Mouse (Mus musculus) midbrain, embryonic 15.5 days (tissue): ENCODE measurements around the gene Grk2. TPM values are rescaled to one million over a fixed set of nuclear protein-coding genes. Genes with fewer than 3 reads are reported as not detected.
"Not testable (repeated sequence)": the region's sequence is repeated elsewhere in the genome, so short reads cannot be mapped to it uniquely, and the experiment has no call there.

Source experiments
- ATAC-seq: fragments of 200-750 bp; cut with Nextera tagmentation; replicated peaks from 2 replicates; pipeline ENCODE4 v1.8.0; 2017; ENCODE audit warnings: moderate TSS enrichment
- H3K27ac ChIP-seq: fragments of 300-500 bp; sonication (generic); 2 replicates; pipeline ENCODE4 v1.5.1; 2015; ENCODE audit warnings: mild to moderate bottlenecking, inconsistent platforms
- H3K27me3 ChIP-seq: fragments of 300-500 bp; sonication (generic); replicated peaks from 2 replicates; pipeline ENCODE4 v1.6.1; 2015; ENCODE audit warnings: inconsistent platforms
- H3K36me3 ChIP-seq: fragments of 300-500 bp; sonication (generic); replicated peaks from 2 replicates; pipeline ENCODE4 v1.6.1; 2015; ENCODE audit warnings: inconsistent platforms
- H3K4me1 ChIP-seq: fragments of 300-500 bp; sonication (generic); 2 replicates; pipeline ENCODE4 v1.6.1; 2015; ENCODE audit warnings: inconsistent platforms
- H3K4me2 ChIP-seq: fragments of 300-500 bp; sonication (generic); 2 replicates; pipeline ENCODE4 v1.6.1; 2015; ENCODE audit warnings: inconsistent platforms, mild to moderate bottlenecking, moderate library complexity
- H3K4me3 ChIP-seq: fragments of 300-500 bp; sonication (generic); 2 replicates; pipeline ENCODE4 v1.5.1; 2015; ENCODE audit warnings: mild to moderate bottlenecking, inconsistent platforms
- H3K9ac ChIP-seq: fragments of 300-500 bp; sonication (generic); 2 replicates; pipeline ENCODE4 v1.6.1; 2015; ENCODE audit warnings: mild to moderate bottlenecking, inconsistent platforms
- H3K9me3 ChIP-seq: fragments of 300-500 bp; sonication (generic); 2 replicates; pipeline ENCODE4 v1.6.1; 2016; ENCODE audit warnings: inconsistent platforms
- WGBS: fragments of 180-500 bp; shearing (Covaris S2); methylation state at CpG from one replicate; pipeline ENCODE4 v1.1.7; 2015; ENCODE audit warnings: mixed read lengths; 5-methylcytosine and 5-hydroxymethylcytosine counted together
- polyA plus RNA-seq: library from polyadenylated mRNA; unstranded; fragments of >200 nt; fragmentation: Nextera tagmentation; extraction: Ambion mirVana; gene quantifications from 2 replicates; pipeline ENCODE4 v1.2.1, GENCODE M21; 2015

Gene Grk2
- polyA plus RNA-seq, 1 experiment from 2014 or later: 28.2 TPM

DNA sequence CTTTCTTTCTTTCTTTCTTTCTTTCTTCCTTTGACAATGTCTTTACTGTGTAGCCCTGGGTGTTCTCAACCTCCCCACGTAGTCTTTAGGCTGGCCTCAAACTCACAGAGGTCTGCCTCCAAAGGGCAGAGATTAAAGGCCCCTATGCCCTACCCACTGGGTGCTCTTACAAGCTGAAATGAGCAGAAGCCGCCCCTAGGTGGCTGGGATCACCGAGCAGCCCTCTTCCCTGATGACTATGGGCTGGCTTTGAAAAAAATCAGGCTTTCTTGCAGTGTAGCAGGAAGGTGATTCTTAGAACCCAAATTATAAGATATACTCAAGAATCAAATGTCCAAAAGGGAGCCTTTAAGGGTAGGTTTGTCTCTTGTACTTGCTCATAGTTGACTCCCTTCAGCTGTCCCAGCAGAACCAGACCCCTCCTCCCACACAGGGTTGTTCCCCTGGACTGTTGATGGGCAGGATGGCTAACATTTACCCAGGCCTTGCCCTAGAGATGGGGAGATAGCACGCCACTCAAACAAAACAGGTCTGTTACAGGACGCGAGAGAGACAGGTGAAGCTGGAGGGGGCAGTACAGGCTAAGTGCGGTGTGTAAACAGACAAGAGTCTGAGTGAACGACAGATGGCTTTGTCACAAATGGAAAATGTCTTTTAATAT, 44.9 kb downstream of the Grk2 start:
- no peak overlapping the region for H3K4me3 ChIP-seq
- WGBS: 60% methylated on average over 8 of the region's 8 CpGs
- H3K27ac ChIP-seq: no peak overlapping the region
- no peak overlapping the region for H3K4me2 ChIP-seq
- H3K9ac ChIP-seq: no peak overlapping the region
- H3K4me1 ChIP-seq: peaks cover 15% of the 10 kb centered on the region
- no peaks in the 10 kb centered on the region for H3K36me3 ChIP-seq
- no peaks in the 10 kb centered on the region for H3K9me3 ChIP-seq
- no peak for ATAC-seq
- no peaks in the 10 kb centered on the region for H3K27me3 ChIP-seq

DNA sequence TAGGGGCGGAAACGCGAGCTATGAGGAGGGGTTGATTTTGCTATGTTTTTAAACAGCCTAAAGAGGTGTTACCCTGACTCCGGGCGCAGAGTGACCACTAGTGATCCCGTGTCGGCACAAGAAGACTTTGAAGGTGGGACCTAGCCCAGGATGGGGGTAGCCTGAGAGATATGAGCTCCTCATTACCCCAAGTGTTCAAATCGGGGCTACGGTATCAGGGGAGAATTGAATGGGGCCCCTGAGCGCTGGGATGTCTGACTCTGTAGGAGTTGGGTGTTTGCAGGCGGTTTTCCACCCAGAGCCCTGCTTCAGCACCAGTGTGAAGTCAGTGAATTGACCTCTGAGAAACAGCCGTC, 48.1 kb downstream of the Grk2 start:
- H3K9ac ChIP-seq: peak overlapping the region; percentile 41
- no peaks in the 10 kb centered on the region for H3K9me3 ChIP-seq
- no peaks in the 10 kb centered on the region for H3K27me3 ChIP-seq
- H3K36me3 ChIP-seq: no peaks in the 10 kb centered on the region
- peaks cover 15% of the 10 kb centered on the region for H3K4me1 ChIP-seq
- no peak overlapping the region for H3K27ac ChIP-seq
- peak overlapping the region; percentile 68 for H3K4me2 ChIP-seq
- WGBS: 17% methylated on average over 12 of the region's 12 CpGs
- peak; percentile 32; the same call in 1 of the 2 replicates for ATAC-seq
- H3K4me3 ChIP-seq: peak overlapping the region; percentile 51

DNA sequence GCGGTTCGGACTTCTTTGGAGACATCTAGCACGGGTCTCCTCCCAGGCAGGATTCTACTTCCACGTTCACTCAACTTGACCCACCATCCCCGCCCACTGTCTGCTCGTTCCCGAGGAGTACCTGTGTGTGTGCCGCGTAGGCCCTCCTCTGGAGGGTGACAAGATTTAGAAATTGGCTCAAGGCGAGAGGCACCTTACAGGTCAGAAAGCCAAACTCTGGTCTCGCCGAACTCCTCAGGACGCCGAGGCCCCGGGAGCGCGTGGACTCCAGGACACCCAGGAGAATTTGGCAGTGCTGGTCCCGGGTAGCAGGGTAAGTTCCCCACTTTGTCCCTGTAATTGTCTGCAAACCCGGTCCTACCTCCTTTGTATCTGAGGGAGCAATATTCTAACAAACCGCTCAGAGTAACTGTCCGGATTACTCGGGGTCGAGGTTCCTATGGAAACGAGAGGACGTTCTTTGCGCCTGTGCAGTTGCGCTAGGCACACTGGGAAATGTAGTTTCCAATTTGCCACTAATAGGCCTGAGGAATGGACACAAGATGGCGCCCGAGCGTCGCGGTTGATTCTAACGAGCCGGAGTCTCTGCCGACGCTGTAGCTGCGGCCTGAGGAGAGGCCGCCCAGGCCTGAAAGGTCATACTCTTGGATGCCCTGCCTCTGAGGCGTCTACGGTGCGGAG, 48.7 kb downstream of the Grk2 start:
- H3K27ac ChIP-seq: peak overlapping the region; percentile 40; the same call in 1 of the 2 replicates
- peak overlapping the region; percentile 55 for H3K9ac ChIP-seq
- peak; percentile 96 for ATAC-seq
- H3K36me3 ChIP-seq: no peaks in the 10 kb centered on the region
- peaks cover 15% of the 10 kb centered on the region for H3K4me1 ChIP-seq
- peak overlapping the region; percentile 51 for H3K4me3 ChIP-seq
- no peaks in the 10 kb centered on the region for H3K9me3 ChIP-seq
- H3K27me3 ChIP-seq: no peaks in the 10 kb centered on the region
- WGBS: under 1% methylated on average over 41 of the region's 41 CpGs
- peak overlapping the region; percentile 68 for H3K4me2 ChIP-seq

DNA sequence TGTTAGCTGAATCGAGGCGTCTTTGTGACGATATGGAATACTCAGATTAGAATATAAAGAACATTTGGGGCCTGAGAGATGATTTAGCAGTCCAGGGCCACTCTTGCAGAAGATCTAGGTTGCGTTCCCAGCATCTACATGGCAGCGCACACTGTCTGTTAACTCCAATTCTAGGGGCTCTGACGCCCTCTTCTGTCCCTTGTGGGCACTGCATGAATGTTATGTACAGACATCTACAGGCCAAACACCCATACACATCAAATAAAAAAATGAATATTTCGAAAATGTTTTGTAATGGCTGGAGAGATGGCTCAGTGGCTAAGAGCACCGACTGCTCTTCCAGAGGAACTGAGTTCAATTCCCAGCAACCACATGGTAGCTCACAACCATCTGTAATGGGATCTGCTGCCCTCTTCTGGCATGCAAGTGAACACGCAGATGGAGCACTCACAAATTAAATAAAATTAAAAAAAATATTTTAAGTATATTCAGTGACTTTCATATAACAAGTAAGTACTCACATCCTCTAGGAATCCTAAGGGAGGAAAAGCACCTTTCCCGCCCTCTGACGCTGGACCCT, 50.3 kb downstream of the Grk2 start:
- Histone ChIP-seq H3K9me3 (no peaks in the 10 kb centered on the region), H3K4me3 (no peak overlapping the region), H3K4me1 (peaks cover 15% of the 10 kb centered on the region), H3K27me3 (no peaks in the 10 kb centered on the region), H3K27ac (no peak overlapping the region), H3K9ac (no peak overlapping the region), H3K36me3 (no peaks in the 10 kb centered on the region), H3K4me2 (no peak overlapping the region)
- WGBS: 73% methylated on average over 11 of the region's 11 CpGs
- ATAC-seq: no peak

DNA sequence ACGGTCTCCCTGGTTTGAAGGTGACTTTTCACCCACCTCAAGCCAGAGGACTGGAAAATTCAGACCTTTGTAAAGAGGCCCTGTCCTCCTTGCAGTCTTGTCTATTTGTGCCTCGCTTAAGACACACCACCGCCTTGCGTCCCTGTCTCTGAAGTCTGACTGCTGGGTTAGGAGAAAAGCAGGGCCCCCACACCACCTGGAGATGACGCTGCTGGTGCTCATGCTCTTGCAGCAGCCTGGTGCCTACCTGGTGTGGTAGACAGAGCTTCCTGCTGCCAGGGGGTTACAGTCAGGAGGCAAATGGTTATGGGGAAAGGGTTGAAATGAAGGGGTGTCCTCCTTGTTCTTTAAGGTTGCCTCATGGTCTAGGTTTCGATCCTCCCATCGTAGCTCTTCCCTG, 51.8 kb downstream of the Grk2 start:
- ATAC-seq: no peak
- WGBS: 88% methylated on average over 7 of the region's 7 CpGs
- H3K4me3 ChIP-seq: no peak overlapping the region
- H3K27me3 ChIP-seq: no peaks in the 10 kb centered on the region; the same call in 1 of the 2 replicates
- H3K4me1 ChIP-seq: peaks cover 15% of the 10 kb centered on the region
- H3K36me3 ChIP-seq: no peaks in the 10 kb centered on the region
- H3K27ac ChIP-seq: no peak overlapping the region
- no peaks in the 10 kb centered on the region for H3K9me3 ChIP-seq
- H3K9ac ChIP-seq: no peak overlapping the region
- H3K4me2 ChIP-seq: no peak overlapping the region

DNA sequence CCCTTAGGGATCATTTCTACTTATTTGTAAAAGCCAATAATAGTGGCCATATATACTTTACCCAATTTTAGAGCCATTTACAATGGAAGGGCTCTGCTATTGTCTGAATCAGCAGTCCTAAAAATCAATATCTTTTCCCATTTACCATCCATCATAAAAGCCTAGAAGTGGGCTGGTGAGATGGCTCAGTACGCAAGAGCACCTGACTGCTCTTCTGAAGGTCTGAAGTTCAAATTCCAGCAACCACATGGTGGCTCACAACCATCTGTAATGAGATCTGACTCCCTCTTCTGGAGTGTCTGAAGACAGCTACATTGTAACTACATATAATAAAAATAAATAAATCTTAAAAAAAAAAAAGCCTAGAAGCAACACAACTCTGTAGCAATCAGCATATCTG, 57.3 kb downstream of the Grk2 start:
- H3K36me3 ChIP-seq, H3K4me1 ChIP-seq, ATAC-seq, H3K4me2 ChIP-seq, H3K27ac ChIP-seq, H3K9me3 ChIP-seq, H3K4me3 ChIP-seq, H3K27me3 ChIP-seq, H3K9ac ChIP-seq: not testable (repeated sequence)
- 75% methylated on average over 1 of the region's 1 CpGs for WGBS

DNA sequence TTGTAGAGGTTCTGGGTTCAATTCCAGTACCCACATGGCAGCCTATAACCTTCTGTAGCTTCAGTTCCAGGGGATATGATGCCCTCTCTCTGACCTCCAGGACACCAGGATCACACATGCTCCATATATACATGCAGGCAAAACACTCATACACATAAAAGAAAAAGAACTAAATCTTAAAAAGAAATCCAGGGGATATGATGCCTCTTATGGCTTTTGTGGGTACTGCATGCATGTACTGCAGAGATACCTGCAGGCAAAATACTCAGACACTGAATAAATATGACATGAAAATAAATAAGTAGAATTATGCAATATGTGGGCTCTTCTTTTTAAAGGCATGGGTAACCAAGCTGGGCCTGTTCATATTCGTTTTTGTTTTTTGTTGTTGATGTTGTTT, 59.0 kb downstream of the Grk2 start:
- ATAC-seq: no peak
- Histone ChIP-seq H3K36me3 (no peaks in the 10 kb centered on the region), H3K9me3 (no peaks in the 10 kb centered on the region), H3K27ac (no peak overlapping the region), H3K4me1 (no peaks in the 10 kb centered on the region), H3K27me3 (no peaks in the 10 kb centered on the region; the same call in 1 of the 2 replicates), H3K9ac (no peak overlapping the region), H3K4me2 (no peak overlapping the region), H3K4me3 (no peak overlapping the region)
- WGBS: 63% methylated on average over 1 of the region's 1 CpGs

DNA sequence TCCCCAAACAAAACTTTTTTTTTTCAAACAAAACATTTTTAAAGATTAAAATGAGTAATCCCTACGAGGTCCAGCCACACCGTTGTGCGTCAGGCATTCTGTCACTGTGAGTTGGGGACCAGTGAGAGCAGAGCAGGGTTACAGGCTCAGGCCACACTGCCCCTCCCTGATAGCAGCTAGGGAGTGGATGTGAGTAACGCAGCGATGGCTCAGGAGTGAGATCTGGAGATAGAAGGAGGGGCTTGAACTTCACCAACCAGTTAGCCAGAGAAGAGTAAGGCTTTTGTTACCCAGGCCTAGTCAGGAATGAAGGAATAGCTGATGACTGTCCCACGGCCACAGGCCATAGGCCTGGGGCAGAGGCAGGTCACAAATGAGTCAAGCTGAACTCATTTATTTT, 61.2 kb downstream of the Grk2 start:
- H3K9ac ChIP-seq: no peak overlapping the region
- no peak overlapping the region for H3K27ac ChIP-seq
- no peak for ATAC-seq
- no peaks in the 10 kb centered on the region for H3K9me3 ChIP-seq
- 83% methylated on average over 6 of the region's 6 CpGs for WGBS
- no peak overlapping the region for H3K4me3 ChIP-seq
- H3K36me3 ChIP-seq: no peaks in the 10 kb centered on the region
- H3K4me1 ChIP-seq: no peaks in the 10 kb centered on the region
- no peaks in the 10 kb centered on the region; the same call in 1 of the 2 replicates for H3K27me3 ChIP-seq
- H3K4me2 ChIP-seq: no peak overlapping the region

DNA sequence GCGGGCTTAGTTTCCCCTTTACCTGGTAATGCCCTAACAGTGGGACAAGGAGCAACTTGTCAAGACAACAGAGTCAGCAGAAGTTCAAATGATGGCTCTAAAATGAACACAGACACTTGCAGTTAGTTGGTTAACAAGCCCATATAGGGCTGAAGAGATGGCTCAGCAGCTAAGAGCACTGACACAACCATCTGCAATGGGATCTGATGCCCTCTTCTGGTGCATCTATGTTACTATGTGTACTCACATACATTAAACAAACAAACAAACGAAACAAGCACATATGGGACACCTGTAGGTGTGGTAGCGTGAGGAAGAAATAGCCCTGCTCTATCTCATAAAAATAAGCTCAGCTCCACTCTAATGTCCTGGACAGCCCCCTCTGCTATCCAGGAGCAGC, 63.6 kb downstream of the Grk2 start:
- H3K36me3 ChIP-seq: no peaks in the 10 kb centered on the region
- no peaks in the 10 kb centered on the region for H3K9me3 ChIP-seq
- no peaks in the 10 kb centered on the region for H3K27me3 ChIP-seq
- H3K4me2 ChIP-seq: no peak overlapping the region
- H3K27ac ChIP-seq: no peak overlapping the region
- no peak overlapping the region for H3K9ac ChIP-seq
- no peak overlapping the region for H3K4me3 ChIP-seq
- WGBS: 68% methylated on average over 3 of the region's 3 CpGs
- no peaks in the 10 kb centered on the region for H3K4me1 ChIP-seq
- no peak for ATAC-seq

DNA sequence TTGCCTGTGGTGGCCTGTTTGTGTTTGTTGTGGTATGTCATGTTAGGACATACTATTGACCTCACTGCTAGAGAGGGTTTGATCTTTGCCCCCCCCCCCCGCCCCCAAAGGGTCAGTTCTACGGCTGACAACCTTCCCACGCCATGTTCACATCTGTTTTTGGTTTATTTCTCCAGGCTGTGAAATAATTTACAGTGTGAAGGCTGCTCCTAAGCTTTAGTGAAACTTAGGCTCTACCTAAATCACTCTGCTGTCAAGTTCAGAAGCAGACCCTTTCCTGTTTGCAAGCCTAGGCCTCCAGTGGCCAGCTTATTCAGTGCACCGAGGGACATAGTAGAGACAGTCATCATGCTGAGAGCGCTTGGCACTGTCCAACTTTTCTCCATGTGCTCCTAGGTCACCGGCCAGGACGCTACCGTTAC, 65.8 kb downstream of the Grk2 start:
- Histone ChIP-seq H3K4me3 (no peak overlapping the region), H3K4me2 (no peak overlapping the region), H3K36me3 (no peaks in the 10 kb centered on the region), H3K9ac (no peak overlapping the region), H3K9me3 (no peaks in the 10 kb centered on the region), H3K27me3 (no peaks in the 10 kb centered on the region), H3K27ac (no peak overlapping the region), H3K4me1 (no peaks in the 10 kb centered on the region)
- 88% methylated on average over 8 of the region's 8 CpGs for WGBS
- no peak for ATAC-seq
